Mouse (Mus musculus) fat pad, adult 2 months (tissue): Measurements from ENCODE around the gene Psma1.
A peak's percentile ranks its signal among the peaks of the same experiment; 100 is the strongest.

ENCODE experiments used
- DNase-seq: peaks from one replicate; pipeline ENCODE4 v3.0.0-alpha.2; 2011; ENCODE audit warnings: low read depth, low spot score; ENCODE audit errors: extremely low read depth

Gene Psma1

GRCm38 (mm10) chr7:114276005-114276752 lies at the start of gene Psma1:
Gene Psma1 (minus strand): TSS chr7:114276118.
- DNase-seq = peak; percentile 79

- DNase-seq = no peak
Observed at GRCm38 (mm10) chr7:114323527-114323926, 47.6 kb upstream of the Psma1 start.

GRCm38 (mm10) chr7:114322531-114323441 lies 46.9 kb upstream of the Psma1 start:
- peak; percentile 28 for DNase-seq

- DNase-seq = no peak
Observed at GRCm38 (mm10) chr7:114321694-114322372, 45.9 kb upstream of the Psma1 start.

- DNase-seq = no peak
Observed at GRCm38 (mm10) chr7:114317896-114318295, 42.0 kb upstream of the Psma1 start.

- no peak for DNase-seq
Observed at GRCm38 (mm10) chr7:114317389-114317792, 41.5 kb upstream of the Psma1 start.

GRCm38 (mm10) chr7:114316361-114316871 lies 40.5 kb upstream of the Psma1 start:
- no peak for DNase-seq

- no peak for DNase-seq
Observed at GRCm38 (mm10) chr7:114311209-114311608, 35.3 kb upstream of the Psma1 start.

- no peak for DNase-seq
Observed at GRCm38 (mm10) chr7:114309020-114309419, 33.1 kb upstream of the Psma1 start.

GRCm38 (mm10) chr7:114301293-114301782 lies 25.4 kb upstream of the Psma1 start:
- no peak for DNase-seq

GRCm38 (mm10) chr7:114300782-114301181 lies 24.9 kb upstream of the Psma1 start:
- DNase-seq = no peak

- DNase-seq = no peak
Observed at GRCm38 (mm10) chr7:114299247-114299646, 23.3 kb upstream of the Psma1 start.

GRCm38 (mm10) chr7:114294698-114295097 lies 18.8 kb upstream of the Psma1 start:
- DNase-seq = no peak

- no peak for DNase-seq
Observed at GRCm38 (mm10) chr7:114293903-114294302, 18.0 kb upstream of the Psma1 start.

GRCm38 (mm10) chr7:114292501-114292971 lies 16.6 kb upstream of the Psma1 start:
- DNase-seq = no peak

GRCm38 (mm10) chr7:114291461-114292335 lies 15.8 kb upstream of the Psma1 start:
- no peak for DNase-seq

- DNase-seq = no peak
Observed at GRCm38 (mm10) chr7:114290078-114290506, 14.2 kb upstream of the Psma1 start.

GRCm38 (mm10) chr7:114284296-114284910 lies 8.5 kb upstream of the Psma1 start:
- no peak for DNase-seq

GRCm38 (mm10) chr7:114283006-114283405 lies 7.1 kb upstream of the Psma1 start:
- no peak for DNase-seq
